Mouse (Mus musculus) midbrain, postnatal 0 days (tissue): ENCODE results near the gene Slc45a1. TPM values are rescaled to one million over a fixed set of nuclear protein-coding genes. Genes with fewer than 3 reads are reported as not detected.

Experiments used
- ATAC-seq: fragments of 200-750 bp; cut with Nextera tagmentation; 2 replicates; pipeline ENCODE4 v1.8.0; 2017; ENCODE audit warnings: moderate number of reproducible peaks, mild to moderate bottlenecking, moderate TSS enrichment, moderate library complexity; ENCODE audit not compliant: low FRiP score
- DNase-seq: peaks from one replicate; pipeline ENCODE4 v3.0.0-alpha.2; 2015; ENCODE audit warnings: low spot score
- H3K27ac ChIP-seq: fragments of 300-500 bp; sonication (generic); 2 replicates; pipeline ENCODE4 v1.5.1; 2014; ENCODE audit warnings: low read depth, mild to moderate bottlenecking, low read length, mixed read lengths
- H3K27me3 ChIP-seq: fragments of 300-500 bp; sonication (generic); 2 replicates; pipeline ENCODE4 v1.6.1; 2014; ENCODE audit warnings: low read length, control low read depth, mixed read lengths; ENCODE audit not compliant: insufficient read depth
- H3K36me3 ChIP-seq: fragments of 300-500 bp; sonication (generic); 2 replicates; pipeline ENCODE4 v1.6.1; 2014; ENCODE audit warnings: low read length, control low read depth, mixed read lengths; ENCODE audit not compliant: insufficient read depth
- H3K4me1 ChIP-seq: fragments of 300-500 bp; sonication (generic); 2 replicates; pipeline ENCODE4 v1.6.1; 2014; ENCODE audit warnings: mild to moderate bottlenecking, control low read depth, antibody characterized with exemption, low read length, mixed read lengths; ENCODE audit not compliant: insufficient read depth
- H3K4me2 ChIP-seq: fragments of 300-500 bp; sonication (generic); 2 replicates; pipeline ENCODE4 v1.6.1; 2014; ENCODE audit warnings: low read depth, mild to moderate bottlenecking, low read length, mixed read lengths; ENCODE audit not compliant: poor library complexity, severe bottlenecking
- H3K4me3 ChIP-seq: fragments of 300-500 bp; sonication (generic); 2 replicates; pipeline ENCODE4 v1.5.1; 2014; ENCODE audit warnings: low read depth, mild to moderate bottlenecking, low read length, moderate library complexity
- H3K9ac ChIP-seq: fragments of 300-500 bp; sonication (generic); replicated peaks from 2 replicates; pipeline ENCODE4 v1.6.1; 2014; ENCODE audit warnings: mild to moderate bottlenecking, low read length, moderate library complexity, mixed read lengths; ENCODE audit not compliant: poor library complexity, severe bottlenecking
- H3K9me3 ChIP-seq: fragments of 300-500 bp; sonication (generic); 2 replicates; pipeline ENCODE4 v1.6.1; 2016; ENCODE audit warnings: low read length, control low read depth
- CTCF ChIP-seq: IDR thresholded peaks from 2 replicates; pipeline ENCODE4 v1.5.1; 2016; ENCODE audit warnings: antibody characterized with exemption, mild to moderate bottlenecking
- WGBS: fragments of 180-500 bp; shearing (Covaris S2); extraction: QIAGEN DNeasy Blood & Tissue Kit; methylation state at CpG from one replicate; pipeline ENCODE4 v1.1.7; 2014; 5-methylcytosine and 5-hydroxymethylcytosine counted together
- polyA plus RNA-seq: library from polyadenylated mRNA; unstranded; fragments of >200 nt; fragmentation: Nextera tagmentation; extraction: Ambion mirVana; gene quantifications from 2 replicates; pipeline ENCODE4 v1.2.1, GENCODE M21; 2015
- total RNA-seq: library from RNA; depleted of rRNA; stranded (reverse); fragments of >200 nt; gene quantifications from 2 replicates; pipeline ENCODE4 v1.2.3, GENCODE M21; 2014; rRNA removed

Slc45a1 gene
- total and polyA plus RNA-seq, 2 experiments from 2014 or later, result 49.1 to 54.8 TPM

DNA sequence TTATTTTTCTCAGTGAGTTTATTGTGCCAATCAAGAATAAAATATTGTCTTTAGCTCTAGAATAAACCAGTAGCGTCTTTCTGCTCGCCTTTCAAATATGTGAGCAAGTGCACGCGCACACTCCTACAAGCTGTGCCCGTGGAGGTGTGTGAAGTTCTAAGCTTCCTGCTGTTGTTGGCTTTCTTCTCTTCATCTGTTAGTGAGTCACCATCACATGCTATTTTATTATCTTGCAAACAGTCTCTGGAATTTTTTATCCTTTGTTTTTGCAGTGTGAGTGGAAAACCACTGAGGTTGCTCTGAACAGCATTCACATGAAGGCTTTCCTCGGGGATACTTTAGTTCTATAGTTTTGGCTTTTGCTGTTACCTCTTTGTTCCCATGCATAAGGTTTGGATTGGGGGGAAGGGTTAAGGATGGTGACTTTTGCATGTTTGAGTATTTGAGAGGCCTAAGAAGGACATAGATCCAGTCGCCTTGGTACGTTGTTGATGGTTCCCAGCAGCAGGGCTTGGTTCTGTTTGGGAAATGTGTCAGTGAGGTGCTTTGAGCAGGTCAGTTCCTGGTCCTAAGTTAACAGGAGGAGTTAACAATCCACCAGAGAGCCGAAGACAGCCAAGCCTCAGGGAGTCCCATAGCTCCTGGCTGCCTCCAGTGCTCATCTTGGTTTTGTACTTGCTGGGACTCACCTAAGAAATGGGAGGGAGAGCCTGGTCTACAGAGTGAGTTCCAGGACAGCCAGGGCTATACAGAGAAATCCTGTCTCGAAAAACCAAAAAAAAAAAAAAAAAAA lies 69.8 kb downstream of the Slc45a1 start:
- Histone ChIP-seq H3K9ac (no peak overlapping the region), H3K4me1 (peaks cover 17% of the 10 kb centered on the region), H3K27me3 (no peaks in the 10 kb centered on the region), H3K4me3 (no peak overlapping the region), H3K4me2 (no peak overlapping the region), H3K36me3 (no peaks in the 10 kb centered on the region), H3K9me3 (no peaks in the 10 kb centered on the region), H3K27ac (no peak overlapping the region)
- no peak for DNase-seq
- no peak for TF ChIP-seq CTCF
- ATAC-seq, result no peak
- WGBS, result 61% methylated on average over 10 of the region's 10 CpGs

Other genes with a start within 250 kb of the Slc45a1 start
- gene Errfi1, start 201.7 kb upstream of the Slc45a1 start, total RNA-seq, result 33.0 and 33.9 TPM in 2 replicates
- gene Errfi1, start 201.7 kb upstream of the Slc45a1 start, polyA plus RNA-seq, result 20.3 and 21.0 TPM in 2 replicates